Mouse (Mus musculus) brain, embryonic 14.5 days (tissue): ENCODE results near the gene Dennd1a.

Experiments used
- CTCF ChIP-seq: fragments of 200-500 bp; IDR thresholded peaks from 2 replicates; pipeline ENCODE4 v1.5.1; 2012; ENCODE audit warnings: inconsistent platforms, mild to moderate bottlenecking, moderate library complexity, borderline replicate concordance; ENCODE audit not compliant: insufficient read depth, insufficient read length; ENCODE audit errors: extremely low read depth
- POLR2A ChIP-seq: fragments of 200-500 bp; IDR thresholded peaks from 2 replicates; pipeline ENCODE4 v1.6.1; 2012; ENCODE audit warnings: mild to moderate bottlenecking, inconsistent platforms, borderline replicate concordance; ENCODE audit not compliant: poor library complexity, insufficient read depth, insufficient read length, severe bottlenecking; ENCODE audit errors: extremely low read depth

DNA sequence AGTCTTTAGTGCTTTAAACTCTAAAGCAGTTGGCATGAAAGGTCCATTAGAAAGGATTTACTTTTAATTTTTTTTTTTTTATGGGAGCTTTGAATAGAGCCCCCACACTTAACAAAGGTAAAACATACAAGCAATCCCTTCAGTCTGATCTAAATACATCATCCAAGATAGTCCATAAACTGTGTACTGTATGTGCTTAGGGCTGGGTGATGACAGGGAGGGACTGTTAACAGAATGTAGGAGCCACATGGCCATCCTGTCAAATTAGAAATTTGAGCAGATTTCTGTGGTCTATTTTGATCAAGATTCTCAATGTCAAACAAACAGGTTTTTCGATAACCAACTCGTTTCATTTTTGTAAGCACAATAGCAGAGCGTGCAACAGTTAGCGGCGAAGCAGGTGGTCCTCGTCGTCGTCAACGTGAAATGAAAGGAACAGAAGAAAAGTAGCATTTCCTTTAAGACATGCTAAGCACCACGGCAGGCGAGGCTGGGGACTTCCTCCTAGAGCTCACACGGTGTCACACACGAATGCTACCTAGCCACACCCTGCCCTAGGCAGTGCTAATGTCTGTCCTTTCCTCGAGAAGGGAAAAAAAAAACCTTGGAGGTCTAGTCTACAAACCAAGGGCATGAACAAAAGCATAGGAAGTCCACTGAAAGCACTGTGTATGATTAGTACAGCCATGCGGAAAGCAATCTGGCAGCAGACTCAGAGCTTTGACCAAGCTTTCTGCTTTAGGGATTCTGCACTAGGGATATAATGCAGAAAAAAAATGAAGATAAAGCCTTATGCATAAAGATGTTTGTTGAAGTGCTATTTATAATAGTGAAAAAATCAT, 305.4 kb downstream of the Dennd1a start:
- TF ChIP-seq CTCF (no peak), POLR2A (no peak)
